Mouse (Mus musculus): ENCODE data around the gene Ticam1. TPM values are rescaled to one million over a fixed set of nuclear protein-coding genes. Genes with fewer than 3 reads are reported as not detected.

Gene Ticam1
- polyA plus RNA-seq, 1 experiment from 2014 or later = 2.3 TPM

MicroRNAs encoded within 50 kb of the gene (microRNA counts, 519-probe panel; counts per million panel counts)
- 2,959 counts per million, percentile 14 among the panel's probes with 10 or more counts for microRNA mmu-miR-7b

Small RNA genes within 50 kb of the gene (microRNA-seq; reads per million reads assigned to microRNA genes)
- 37.0 reads per million, percentile 40 among the genes with 10 or more reads in this experiment for gene Mir7b

Other genes with a start within 250 kb of the Ticam1 start
- 48.0 and 50.9 TPM in 2 replicates for gene Sh3gl1, start 240.2 kb downstream of the Ticam1 start, polyA plus RNA-seq (2015; fragmentation: Nextera tagmentation; extraction: Ambion mirVana)
- 19.8 and 27.1 TPM in 2 replicates for gene Chaf1a, start 236.3 kb downstream of the Ticam1 start, polyA plus RNA-seq (2015; fragmentation: Nextera tagmentation; extraction: Ambion mirVana)
- 14.2 and 15.6 TPM in 2 replicates for gene Ubxn6, start 201.8 kb downstream of the Ticam1 start, polyA plus RNA-seq (2015; fragmentation: Nextera tagmentation; extraction: Ambion mirVana)
- 59.0 and 64.9 TPM in 2 replicates for gene Hdgfl2, start 197.2 kb downstream of the Ticam1 start, polyA plus RNA-seq (2015; fragmentation: Nextera tagmentation; extraction: Ambion mirVana)
- not detected in 2 replicates for gene Plin4, start 167.0 kb downstream of the Ticam1 start, polyA plus RNA-seq (2015; fragmentation: Nextera tagmentation; extraction: Ambion mirVana)
- 0.23 and 0.32 TPM in 2 replicates for gene Plin5, start 159.2 kb downstream of the Ticam1 start, polyA plus RNA-seq (2015; fragmentation: Nextera tagmentation; extraction: Ambion mirVana)
- 0.36 and 0.43 TPM in 2 replicates for gene Lrg1, start 154.8 kb downstream of the Ticam1 start, polyA plus RNA-seq (2015; fragmentation: Nextera tagmentation; extraction: Ambion mirVana)
- gene Sema6b, start 136.4 kb downstream of the Ticam1 start, polyA plus RNA-seq (2015; fragmentation: Nextera tagmentation; extraction: Ambion mirVana) = 0.51 and 0.55 TPM in 2 replicates
- 2.7 and 2.9 TPM in 2 replicates for gene Tnfaip8l1, start 114.3 kb downstream of the Ticam1 start, polyA plus RNA-seq (2015; fragmentation: Nextera tagmentation; extraction: Ambion mirVana)
- 59.2 and 66.7 TPM in 2 replicates for gene Mydgf, start 92.9 kb downstream of the Ticam1 start, polyA plus RNA-seq (2015; fragmentation: Nextera tagmentation; extraction: Ambion mirVana)
- 19.6 and 23.0 TPM in 2 replicates for gene Dpp9, start 57.9 kb downstream of the Ticam1 start, polyA plus RNA-seq (2015; fragmentation: Nextera tagmentation; extraction: Ambion mirVana)
- 6.1 and 7.1 TPM in 2 replicates for gene Fem1a, start 20.0 kb downstream of the Ticam1 start, polyA plus RNA-seq (2015; fragmentation: Nextera tagmentation; extraction: Ambion mirVana)
- gene Plin3, start 16.1 kb upstream of the Ticam1 start, polyA plus RNA-seq (2015; fragmentation: Nextera tagmentation; extraction: Ambion mirVana) = 24.9 and 27.1 TPM in 2 replicates
- not detected in 2 replicates for gene Arrdc5, start 23.5 kb upstream of the Ticam1 start, polyA plus RNA-seq (2015; fragmentation: Nextera tagmentation; extraction: Ambion mirVana)
- gene Uhrf1, start 26.5 kb upstream of the Ticam1 start, polyA plus RNA-seq (2015; fragmentation: Nextera tagmentation; extraction: Ambion mirVana) = 121 and 131 TPM in 2 replicates
- 6.1 and 7.1 TPM in 2 replicates for gene Kdm4b, start 49.3 kb upstream of the Ticam1 start, polyA plus RNA-seq (2015; fragmentation: Nextera tagmentation; extraction: Ambion mirVana)
- gene Ptprs, start 199.7 kb upstream of the Ticam1 start, polyA plus RNA-seq (2015; fragmentation: Nextera tagmentation; extraction: Ambion mirVana) = 6.2 and 7.6 TPM in 2 replicates
- gene Znrf4, start 235.6 kb upstream of the Ticam1 start, polyA plus RNA-seq (2015; fragmentation: Nextera tagmentation; extraction: Ambion mirVana) = not detected in 2 replicates

Measured in liver, embryonic 13.5 days (tissue).